20 mouse cellular contexts compared by ENCODE assay signal in the genomic region with DNA sequence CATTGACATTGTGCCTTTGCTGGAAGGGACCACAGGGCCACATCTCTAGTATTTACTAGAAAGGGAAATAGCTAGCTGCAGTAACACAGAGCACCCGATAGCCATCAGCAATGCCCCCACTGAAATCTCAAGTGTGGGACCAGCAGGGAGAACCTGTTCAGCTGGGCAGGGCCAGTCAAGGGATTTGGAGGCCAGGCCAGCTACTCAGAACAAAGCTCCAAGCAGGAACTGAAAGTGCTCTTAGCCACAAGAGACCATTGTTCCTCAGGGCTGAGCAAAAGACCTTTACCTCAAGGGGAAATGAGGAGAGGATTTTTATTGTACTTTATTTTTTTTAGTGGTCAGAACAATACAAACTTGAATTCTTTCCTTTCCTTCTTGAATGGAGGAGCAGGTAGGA. TPM values are rescaled to one million over a fixed set of nuclear protein-coding genes. Genes with fewer than 3 reads are reported as not detected.
DNase-seq lines count a peak whose midpoint lies in the region.
"Had no signal": no experiment of that assay in that cellular context is flagged by ENCODE, and none has a peak within 500 bp of the region (broad histone marks: within the 10 kb centered on the region; RNA-seq: fewer than 3 reads in every experiment).

No protein-coding gene starts in this region.

- H3K27ac ChIP-seq in limb, embryonic 10.5 days = peak overlapping the region; percentile 26; the same call in 1 of the 2 replicates
- H3K27ac ChIP-seq: forebrain, embryonic 10.5 days; left cerebral cortex, adult 2 months; midbrain, embryonic 10.5 days; neural tube, embryonic 12.5 days had no signal

- H3K27me3 ChIP-seq in limb, embryonic 10.5 days (ENCODE audit: low read depth, poor library complexity, severe bottlenecking) = no peaks in the 10 kb centered on the region
- H3K27me3 ChIP-seq in splenic B cell, adult 2 months (ENCODE audit: control insufficient read depth, insufficient read depth, low read length, poor library complexity, severe bottlenecking) = no peaks in the 10 kb centered on the region
- H3K27me3 ChIP-seq: neural tube, embryonic 12.5 days had no signal

- DNase-seq in lung, adult 18-20 months = peak; percentile 31 to 64
- DNase-seq in lung, postnatal 10 days = no peak
- peak; percentile 36 for DNase-seq in A20 (ENCODE audit: low read depth, low spot score)
- no peak for DNase-seq in limb, embryonic 10.5 days (ENCODE audit: low spot score)
- peak; percentile 11 for DNase-seq in splenic B cell, adult 2 months (ENCODE audit: low read depth, low spot score)
- no peak for DNase-seq in thymus, postnatal 4 days
- DNase-seq in embryo, embryonic 9.5 days (ENCODE audit: extremely low spot score) = no peak
- DNase-seq: cerebellum, adult 18-20 months; cerebellum, postnatal 25 days; gastrocnemius, postnatal 10 days; heart, adult 18-20 months; kidney, adult 11 months; kidney, postnatal 25 days; left cerebral cortex, postnatal 4 days; liver, postnatal 0 days; right cerebral cortex, postnatal 4 days had no signal

- WGBS in limb, embryonic 10.5 days = 98% methylated on average over 1 of the region's 1 CpGs

- H3K9me3 ChIP-seq in limb, embryonic 10.5 days (replicated peaks) = no peaks in the 10 kb centered on the region
- H3K9me3 ChIP-seq: forebrain, embryonic 10.5 days; midbrain, embryonic 10.5 days; neural tube, embryonic 12.5 days had no signal

- peaks cover 54% of the 10 kb centered on the region for H3K36me3 ChIP-seq in limb, embryonic 10.5 days
- H3K36me3 ChIP-seq in splenic B cell, adult 2 months (ENCODE audit: control insufficient read depth, insufficient read depth, low read length, poor library complexity, severe bottlenecking) = no peaks in the 10 kb centered on the region

- H3K4me3 ChIP-seq in limb, embryonic 10.5 days = no peak overlapping the region
- H3K4me3 ChIP-seq: forebrain, embryonic 10.5 days; left cerebral cortex, adult 2 months; midbrain, embryonic 10.5 days; neural tube, embryonic 12.5 days had no signal

- peaks cover 32% of the 10 kb centered on the region for H3K4me1 ChIP-seq in limb, embryonic 10.5 days
- H3K4me1 ChIP-seq: forebrain, embryonic 10.5 days; midbrain, embryonic 10.5 days; neural tube, embryonic 12.5 days had no signal

RNA-seq across cellular contexts. Expression of a gene that starts 25.9 kb away (rescaled TPM):
- 50.3 and 58.5 TPM in 2 replicates for polyA plus RNA-seq in limb, embryonic 10.5 days (2016; fragmentation: Nextera tagmentation; extraction: Ambion mirVana)

Comparison
In these comparisons a context has a peak if more than half of its experiments do, and no peak if none do; other contexts are left out.
1. DNase-seq: peak in lung, adult 18-20 months (2 of 2), A20 (single experiment) and splenic B cell, adult 2 months (single experiment); none in lung, postnatal 10 days (single experiment), limb, embryonic 10.5 days (single experiment), thymus, postnatal 4 days (single experiment) and embryo, embryonic 9.5 days (single experiment).